Mouse (Mus musculus) hindbrain, embryonic 10.5 days (tissue): Measurements from ENCODE around the gene Rpe. TPM values are rescaled to one million over a fixed set of nuclear protein-coding genes. Genes with fewer than 3 reads are reported as not detected.
"Not testable (repeated sequence)": the region's sequence is repeated elsewhere in the genome, so short reads cannot be mapped to it uniquely, and the experiment has no call there.

Source experiments
- DNase-seq: peaks from one replicate; pipeline ENCODE4 v3.0.0-alpha.2; 2017; ENCODE audit warnings: low spot score
- H3K27ac ChIP-seq: fragments of 300-500 bp; sonication (generic); 2 replicates; pipeline ENCODE4 v1.5.1; 2016; ENCODE audit warnings: mild to moderate bottlenecking, moderate library complexity
- H3K27me3 ChIP-seq: fragments of 300-500 bp; sonication (generic); 2 replicates; pipeline ENCODE4 v1.6.1; 2016; ENCODE audit warnings: mild to moderate bottlenecking; ENCODE audit not compliant: poor library complexity, insufficient read depth, severe bottlenecking
- H3K36me3 ChIP-seq: fragments of 300-500 bp; sonication (generic); 2 replicates; pipeline ENCODE4 v1.6.1; 2016; ENCODE audit warnings: mild to moderate bottlenecking, moderate library complexity
- H3K4me1 ChIP-seq: fragments of 300-500 bp; sonication (generic); replicated peaks from 2 replicates; pipeline ENCODE4 v1.6.1; 2016; ENCODE audit warnings: mild to moderate bottlenecking
- H3K4me3 ChIP-seq: fragments of 300-500 bp; sonication (generic); 2 replicates; pipeline ENCODE4 v1.5.1; 2016; ENCODE audit warnings: mild to moderate bottlenecking, moderate library complexity
- H3K9me3 ChIP-seq: fragments of 300-500 bp; sonication (generic); 2 replicates; pipeline ENCODE4 v1.6.1; 2016; ENCODE audit warnings: mild to moderate bottlenecking, moderate library complexity
- WGBS: fragments of 180-500 bp; shearing (Covaris S2); methylation state at CpG from one replicate; pipeline ENCODE4 v1.1.7; 2016; 5-methylcytosine and 5-hydroxymethylcytosine counted together
- polyA plus RNA-seq: library from polyadenylated mRNA; unstranded; fragments of >200 nt; fragmentation: Nextera tagmentation; extraction: Ambion mirVana; gene quantifications from 2 replicates; pipeline ENCODE4 v1.2.1, GENCODE M21; 2016

The Rpe gene
- polyA plus RNA-seq, 1 experiment from 2014 or later = 41.6 TPM

- 87% methylated on average over 10 of the region's 10 CpGs for WGBS
- H3K9me3 ChIP-seq, H3K4me3 ChIP-seq, H3K27ac ChIP-seq, DNase-seq, H3K27me3 ChIP-seq, H3K36me3 ChIP-seq: not testable (repeated sequence)
- H3K4me1 ChIP-seq = peaks cover 18% of the 10 kb centered on the region
These were observed 1.0 kb upstream of the Rpe start for GRCm38 (mm10) chr1:66699630-66700029.

- Histone ChIP-seq H3K4me3 (peak overlapping the region; percentile 89), H3K27ac (peak overlapping the region; percentile 91), H3K27me3 (no peaks in the 10 kb centered on the region), H3K4me1 (peaks cover 18% of the 10 kb centered on the region), H3K36me3 (no peaks in the 10 kb centered on the region), H3K9me3 (no peaks in the 10 kb centered on the region)
- no peak for DNase-seq
- WGBS = 43% methylated on average over 5 of the region's 5 CpGs
These were observed 410 bp upstream of the Rpe start for GRCm38 (mm10) chr1:66700149-66700692.

GRCm38 (mm10) chr1:66701576-66701940 is 927 bp downstream of the Rpe start:
- peaks cover 3% of the 10 kb centered on the region for H3K36me3 ChIP-seq
- DNase-seq = no peak
- peak overlapping the region; percentile 89 for H3K4me3 ChIP-seq
- no peaks in the 10 kb centered on the region for H3K9me3 ChIP-seq
- no peaks in the 10 kb centered on the region for H3K27me3 ChIP-seq
- WGBS = 39% methylated on average over 2 of the region's 2 CpGs
- peak overlapping the region; percentile 91 for H3K27ac ChIP-seq
- peaks cover 18% of the 10 kb centered on the region for H3K4me1 ChIP-seq

GRCm38 (mm10) chr1:66702623-66703345 is 2.2 kb downstream of the Rpe start:
- H3K36me3 ChIP-seq = peaks cover 16% of the 10 kb centered on the region
- H3K4me3 ChIP-seq = no peak overlapping the region
- H3K27me3 ChIP-seq = no peaks in the 10 kb centered on the region
- H3K4me1 ChIP-seq = peaks cover 18% of the 10 kb centered on the region
- no peak overlapping the region for H3K27ac ChIP-seq
- 84% methylated on average over 4 of the region's 4 CpGs for WGBS
- no peaks in the 10 kb centered on the region for H3K9me3 ChIP-seq
- no peak for DNase-seq

- H3K27me3 ChIP-seq = no peaks in the 10 kb centered on the region
- H3K9me3 ChIP-seq = no peaks in the 10 kb centered on the region
- peaks cover 18% of the 10 kb centered on the region for H3K4me1 ChIP-seq
- no peak overlapping the region for H3K4me3 ChIP-seq
- no peak for DNase-seq
- H3K36me3 ChIP-seq = peaks cover 33% of the 10 kb centered on the region
- WGBS = 67% methylated on average over 6 of the region's 6 CpGs
- no peak overlapping the region for H3K27ac ChIP-seq
These were observed 3.9 kb downstream of the Rpe start for GRCm38 (mm10) chr1:66704523-66704922.

- Histone ChIP-seq H3K9me3 (no peaks in the 10 kb centered on the region), H3K4me3 (no peak overlapping the region), H3K36me3 (peaks cover 89% of the 10 kb centered on the region), H3K27ac (no peak overlapping the region), H3K4me1 (no peaks in the 10 kb centered on the region), H3K27me3 (no peaks in the 10 kb centered on the region)
- no peak for DNase-seq
- 94% methylated on average over 3 of the region's 3 CpGs for WGBS
These were observed 12.2 kb downstream of the Rpe start for GRCm38 (mm10) chr1:66712859-66713258.

- WGBS = 93% methylated on average over 1 of the region's 1 CpGs
- no peaks in the 10 kb centered on the region for H3K27me3 ChIP-seq
- no peak overlapping the region for H3K4me3 ChIP-seq
- no peaks in the 10 kb centered on the region for H3K9me3 ChIP-seq
- H3K4me1 ChIP-seq = no peaks in the 10 kb centered on the region
- DNase-seq = no peak
- H3K36me3 ChIP-seq = peaks cover 39% of the 10 kb centered on the region
- no peak overlapping the region for H3K27ac ChIP-seq
These were observed 29.9 kb downstream of the Rpe start for GRCm38 (mm10) chr1:66730581-66730980.

- Histone ChIP-seq H3K4me3 (no peak overlapping the region), H3K36me3 (peaks cover 28% of the 10 kb centered on the region), H3K27me3 (no peaks in the 10 kb centered on the region), H3K4me1 (no peaks in the 10 kb centered on the region), H3K9me3 (no peaks in the 10 kb centered on the region), H3K27ac (no peak overlapping the region)
- no peak for DNase-seq
- WGBS = 97% methylated on average over 1 of the region's 1 CpGs
These were observed 68.1 kb downstream of the Rpe start for GRCm38 (mm10) chr1:66768764-66769163.

Other genes starting within 250 kb of the Rpe start
- gene Unc80, start 232.5 kb upstream of the Rpe start, polyA plus RNA-seq = 0.44 and 0.93 TPM in 2 replicates
- gene Kansl1l, start 116.7 kb downstream of the Rpe start, polyA plus RNA-seq = 9.9 and 11.3 TPM in 2 replicates
- 40.9 and 43.7 TPM in 2 replicates for gene Acadl, start 162.4 kb downstream of the Rpe start, polyA plus RNA-seq
- gene Myl1, start 244.6 kb downstream of the Rpe start, polyA plus RNA-seq = 1.4 and 2.1 TPM in 2 replicates